Mouse (Mus musculus) small intestine, adult 10 weeks (tissue): ENCODE measurements around the gene 1700109H08Rik. TPM values are rescaled to one million over a fixed set of nuclear protein-coding genes. Genes with fewer than 3 reads are reported as not detected.

Source experiments
- polyA plus RNA-seq: library from polyadenylated mRNA; stranded (reverse); fragments of 350-450 nt; fragmentation: Illumina TruSeq; extraction: RNeasy Lipid Tissue Mini Kit (QIAGEN cat#74804); gene quantifications from one replicate; pipeline ENCODE4 v1.2.3, GENCODE M21; 2014; ENCODE audit warnings: low replicate concordance

The 1700109H08Rik gene
- 6.5 TPM for polyA plus RNA-seq

GRCm38 (mm10) chr5:3571266-3571665 lies at the start of gene 1700109H08Rik:
1700109H08Rik (plus strand) TSS chr5:3571566.

GRCm38 (mm10) chr5:3543629-3544479 lies 27.5 kb upstream of the 1700109H08Rik start, which contains the start of gene Fam133b:
Fam133b (plus strand) TSS chr5:3543833.

GRCm38 (mm10) chr5:3595693-3596398 lies 24.5 kb downstream of the 1700109H08Rik start, which contains the start of gene Pex1:
Pex1 (plus strand) TSS chr5:3596066.

GRCm38 (mm10) chr5:3596399-3596766 lies 25.0 kb downstream of the 1700109H08Rik start, which contains the start of gene Rbm48:
Rbm48 (minus strand) TSS chr5:3596585.

Other genes starting within 250 kb of the 1700109H08Rik start
- gene Cdk6, start 230.1 kb upstream of the 1700109H08Rik start, polyA plus RNA-seq: 10.7 TPM
- 42.9 TPM for gene Fam133b, start 27.7 kb upstream of the 1700109H08Rik start, polyA plus RNA-seq
- 34.7 TPM for gene Pex1, start 24.5 kb downstream of the 1700109H08Rik start, polyA plus RNA-seq
- 14.7 TPM for gene Rbm48, start 25.0 kb downstream of the 1700109H08Rik start, polyA plus RNA-seq
- gene Tmbim7, start 79.6 kb downstream of the 1700109H08Rik start, polyA plus RNA-seq: not detected
- gene Gatad1, start 85.6 kb downstream of the 1700109H08Rik start, polyA plus RNA-seq: 108 TPM
- 59.3 TPM for gene Ankib1, start 231.4 kb downstream of the 1700109H08Rik start, polyA plus RNA-seq
- 89.4 TPM for gene Krit1, start 231.6 kb downstream of the 1700109H08Rik start, polyA plus RNA-seq